Mouse (Mus musculus): Measurements from ENCODE around the gene Ssh3. TPM values are rescaled to one million over a fixed set of nuclear protein-coding genes. Genes with fewer than 3 reads are reported as not detected.

Ssh3 gene
- polyA plus RNA-seq, 1 experiment from 2014 or later = 9.1 TPM

DNA sequence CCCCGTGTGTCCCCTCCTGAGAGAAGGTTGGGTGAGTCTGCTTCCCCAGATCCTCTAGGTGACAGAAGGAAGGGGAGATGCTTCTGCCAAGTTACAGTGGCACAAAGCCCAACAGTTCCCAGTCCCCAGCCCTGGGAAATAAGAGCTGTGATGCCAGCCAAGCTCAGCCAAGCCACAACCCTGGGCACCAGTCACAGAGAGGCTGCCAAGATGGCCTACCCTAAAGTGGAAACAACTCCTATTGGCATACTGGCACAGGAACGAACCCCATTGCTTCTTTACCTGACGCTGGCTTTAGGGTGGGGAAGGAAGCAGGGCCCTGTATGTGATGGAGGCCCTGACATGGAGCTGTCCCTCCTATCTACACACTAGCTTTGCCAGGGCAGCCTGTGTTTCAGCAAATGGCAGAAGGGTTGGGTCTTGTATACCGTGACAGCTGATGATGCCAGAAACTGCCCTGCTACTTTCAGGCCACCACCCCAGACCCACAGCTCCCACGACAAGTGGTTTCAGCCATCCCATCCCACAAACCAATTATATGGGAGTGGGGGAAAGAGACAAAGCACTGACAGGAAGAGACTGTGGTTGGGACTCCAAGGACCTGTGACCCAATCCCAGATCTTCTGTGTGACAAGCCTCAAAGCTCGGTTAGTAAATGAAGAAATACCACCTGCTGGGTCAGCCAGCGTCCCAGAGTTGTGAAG, 34.1 kb upstream of the Ssh3 start:
- Histone ChIP-seq H3K4me3 (replicated peaks) (peak overlapping the region; percentile 15; the same call in 1 of the 2 replicates), H3K4me2 (peak overlapping the region; percentile 89)

DNA sequence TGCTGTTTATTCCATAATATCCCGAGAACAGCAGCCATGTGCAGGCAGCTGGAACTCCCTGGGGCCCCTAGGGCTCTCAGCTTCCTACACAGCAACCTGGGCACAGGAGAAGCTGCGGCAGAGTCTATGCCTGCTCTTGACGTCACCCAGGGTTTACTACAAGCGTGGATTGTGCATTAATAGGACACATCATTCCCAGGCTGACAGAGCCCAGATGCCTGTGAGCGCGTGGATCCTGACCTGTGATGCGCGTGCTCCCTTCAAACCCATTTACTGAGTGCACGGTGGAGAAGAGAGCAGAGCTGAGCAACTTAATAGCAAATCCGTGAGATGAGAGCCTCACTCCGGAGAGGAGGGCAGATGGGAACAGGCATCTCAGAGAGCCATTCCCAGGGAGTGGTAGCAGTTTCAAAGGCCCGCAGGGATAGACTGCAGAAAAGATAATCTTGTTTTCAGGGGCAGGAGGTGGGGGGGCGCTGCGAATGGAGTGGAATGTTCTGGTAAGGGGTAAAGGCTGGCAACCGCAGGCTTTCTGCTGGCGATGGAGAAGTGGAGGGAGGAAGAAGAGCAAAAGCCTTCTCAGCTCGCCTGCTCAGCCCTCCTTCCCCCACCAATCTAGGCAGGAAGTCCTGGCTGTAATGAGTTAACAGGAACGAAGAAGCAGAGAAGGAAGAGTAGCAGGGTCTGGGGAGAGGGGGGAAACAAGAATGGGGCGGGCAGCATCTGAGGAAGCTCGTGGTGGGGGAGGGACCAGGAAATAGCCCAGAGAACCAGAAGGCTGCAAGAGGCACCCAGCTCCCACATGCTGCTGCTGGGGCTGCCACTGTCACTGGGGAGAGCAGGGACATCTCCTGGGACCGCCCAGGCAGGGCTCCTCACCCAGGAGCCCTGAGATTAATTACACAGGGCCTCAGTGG, 33.0 kb upstream of the Ssh3 start:
- Histone ChIP-seq H3K27ac (peak overlapping the region; percentile 85), H3K4me1 (replicated peaks) (peaks cover 63% of the 10 kb centered on the region), H3K9me3 (no peaks in the 10 kb centered on the region), H3K36me3 (peaks cover 15% of the 10 kb centered on the region; the same call in 1 of the 2 replicates), H3K4me2 (peak overlapping the region; percentile 89), H3K9ac (replicated peaks) (peak overlapping the region; percentile 46), H3K27me3 (no peaks in the 10 kb centered on the region), H3K4me3 (replicated peaks) (peak overlapping the region; percentile 15; the same call in 1 of the 2 replicates)
- 21% methylated on average over 21 of the region's 21 CpGs for WGBS
- no peak; the same call in 1 of the 2 replicates for ATAC-seq (ENCODE audit: insufficient number of reproducible peaks, insufficient read depth, low FRiP score, low TSS enrichment, low read depth)

More for the DNA sequence above, 34.1 kb upstream of the Ssh3 start:
- no peaks in the 10 kb centered on the region for H3K9me3 ChIP-seq
- no peak for ATAC-seq (ENCODE audit: insufficient number of reproducible peaks, insufficient read depth, low FRiP score, low TSS enrichment, low read depth)
- peaks cover 8% of the 10 kb centered on the region; the same call in 1 of the 2 replicates for H3K36me3 ChIP-seq
- no peaks in the 10 kb centered on the region for H3K27me3 ChIP-seq
- H3K27ac ChIP-seq = peak overlapping the region; percentile 85
- 63% methylated on average over 7 of the region's 7 CpGs for WGBS
- peaks cover 63% of the 10 kb centered on the region for H3K4me1 ChIP-seq (replicated peaks)
- no peak overlapping the region; the same call in 1 of the 2 replicates for H3K9ac ChIP-seq (replicated peaks)

DNA sequence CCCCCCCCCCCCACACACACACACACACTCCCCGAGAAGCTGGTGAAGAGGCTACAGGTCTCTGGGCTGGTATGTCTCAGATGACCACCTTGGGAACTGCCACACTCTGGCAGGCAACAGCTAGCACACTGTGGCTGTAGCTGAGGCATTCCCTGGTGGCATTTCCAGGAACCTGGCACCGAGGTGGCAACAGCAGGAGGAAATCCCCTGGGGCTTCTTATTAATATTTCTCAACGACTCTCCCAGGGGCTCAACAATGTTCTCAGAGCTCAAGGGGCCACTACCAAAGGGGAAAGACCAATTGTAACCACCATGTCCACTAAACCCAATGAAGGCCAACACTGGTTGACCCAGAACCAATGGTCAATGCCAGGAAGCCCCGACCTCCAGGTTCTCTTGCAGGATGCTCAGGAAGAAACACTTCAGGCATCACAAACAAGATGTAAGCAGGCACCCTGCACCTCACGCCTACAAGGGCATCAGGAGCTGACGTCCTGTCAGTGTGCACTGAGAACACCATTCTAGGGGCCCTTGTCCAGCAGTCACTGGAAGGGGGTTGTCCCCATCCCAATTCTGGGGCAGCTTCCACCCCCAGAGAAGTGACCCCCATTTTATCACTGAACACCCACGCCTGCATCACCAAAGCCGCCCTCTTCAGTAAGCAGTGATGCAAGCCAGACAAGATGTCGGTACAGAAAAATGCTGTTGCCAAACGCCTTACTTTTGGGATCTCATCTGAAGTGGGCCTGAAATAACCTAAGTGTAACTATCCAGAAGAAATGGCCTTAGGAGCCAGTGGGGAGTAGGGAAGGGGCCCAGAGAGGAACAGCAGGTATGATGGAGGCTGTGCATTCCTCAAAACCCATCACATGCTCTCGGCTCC, 32.1 kb upstream of the Ssh3 start:
- H3K4me3 ChIP-seq (replicated peaks) = 0 out of 2 replicates have a peak overlapping the region, but pooled peaks have one; percentile 15

DNA sequence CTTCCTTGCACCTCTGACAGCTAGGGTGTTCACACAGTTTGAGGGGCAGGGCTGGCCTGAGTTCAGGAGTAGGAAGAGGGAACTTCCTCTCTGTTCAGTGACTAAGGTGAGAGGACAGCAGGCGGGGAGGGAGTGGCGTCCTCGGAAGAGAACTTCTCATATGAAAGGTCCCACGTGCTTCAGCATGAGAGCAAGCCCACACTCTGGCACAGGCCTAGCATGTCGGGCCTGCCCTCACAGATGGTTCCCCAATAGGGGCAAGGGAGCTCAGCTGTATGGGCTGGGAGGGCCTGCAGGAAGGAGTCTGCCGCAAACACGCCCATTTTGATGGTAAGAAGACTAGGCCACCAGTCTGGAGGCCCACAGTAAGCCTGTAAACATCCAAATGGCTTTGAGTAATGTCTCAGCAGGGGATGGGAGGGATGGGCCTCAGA, 31.3 kb upstream of the Ssh3 start:
- Histone ChIP-seq H3K36me3 (peaks cover 19% of the 10 kb centered on the region), H3K27ac (0 out of 2 replicates have a peak overlapping the region, but pooled peaks have one; percentile 9), H3K4me2 (no peak overlapping the region), H3K4me1 (replicated peaks) (peaks cover 62% of the 10 kb centered on the region), H3K9me3 (no peaks in the 10 kb centered on the region), H3K4me3 (replicated peaks) (no peak overlapping the region), H3K27me3 (no peaks in the 10 kb centered on the region), H3K9ac (replicated peaks) (no peak overlapping the region)
- ATAC-seq (ENCODE audit: insufficient number of reproducible peaks, insufficient read depth, low FRiP score, low TSS enrichment, low read depth) = no peak
- WGBS = 43% methylated on average over 7 of the region's 7 CpGs

More for the DNA sequence above, 32.1 kb upstream of the Ssh3 start:
- H3K9ac ChIP-seq (replicated peaks) = no peak overlapping the region; the same call in 1 of the 2 replicates
- H3K27ac ChIP-seq = peak overlapping the region; percentile 85
- H3K4me1 ChIP-seq (replicated peaks) = peaks cover 63% of the 10 kb centered on the region
- WGBS = 69% methylated on average over 11 of the region's 11 CpGs
- ATAC-seq (ENCODE audit: insufficient number of reproducible peaks, insufficient read depth, low FRiP score, low TSS enrichment, low read depth) = no peak
- no peaks in the 10 kb centered on the region for H3K27me3 ChIP-seq
- H3K4me2 ChIP-seq = peak overlapping the region; percentile 89
- H3K36me3 ChIP-seq = peaks cover 19% of the 10 kb centered on the region; the same call in 1 of the 2 replicates
- no peaks in the 10 kb centered on the region for H3K9me3 ChIP-seq

DNA sequence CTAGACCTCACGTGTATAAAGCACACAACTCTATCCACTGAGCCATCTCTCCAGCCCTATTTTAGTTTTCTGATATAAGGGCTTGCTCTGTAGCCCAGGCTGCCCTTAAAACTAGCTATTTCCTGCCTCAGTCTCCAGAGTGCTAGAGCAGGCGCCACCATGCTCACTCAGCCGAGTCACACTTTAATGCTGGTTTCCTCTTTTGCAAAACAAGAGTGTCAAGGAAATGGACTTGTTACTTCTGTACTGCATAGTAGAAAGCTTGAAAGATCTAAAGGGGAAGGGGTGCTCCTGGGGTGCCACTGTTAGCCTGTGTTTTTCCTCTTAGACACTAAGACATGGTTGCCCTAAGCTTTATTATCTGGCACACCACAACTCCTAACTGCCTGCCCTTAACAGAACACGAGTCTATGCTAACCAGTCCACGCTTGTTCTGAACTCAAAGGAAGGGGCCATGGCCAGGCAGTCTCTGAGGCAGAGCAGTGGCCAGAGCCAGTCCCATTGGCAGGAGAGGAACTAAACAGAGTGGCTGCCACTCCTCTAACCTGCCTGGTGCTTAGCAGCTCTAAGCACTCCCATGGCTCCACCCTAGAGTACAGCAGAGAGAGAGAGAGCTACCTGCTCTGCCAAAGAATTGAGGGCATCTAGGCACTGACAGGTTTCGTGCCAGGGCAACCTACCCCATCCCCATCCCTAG, 30.7 kb upstream of the Ssh3 start:
- no peak overlapping the region for H3K4me2 ChIP-seq
- H3K36me3 ChIP-seq = peaks cover 25% of the 10 kb centered on the region
- no peak overlapping the region for H3K9ac ChIP-seq (replicated peaks)
- no peaks in the 10 kb centered on the region for H3K27me3 ChIP-seq
- 0 out of 2 replicates have a peak overlapping the region, but pooled peaks have one; percentile 23 for H3K27ac ChIP-seq
- no peak for ATAC-seq (ENCODE audit: insufficient number of reproducible peaks, insufficient read depth, low FRiP score, low TSS enrichment, low read depth)
- peaks cover 57% of the 10 kb centered on the region for H3K4me1 ChIP-seq (replicated peaks)
- no peak overlapping the region for H3K4me3 ChIP-seq (replicated peaks)
- WGBS = 78% methylated on average over 6 of the region's 6 CpGs
- no peaks in the 10 kb centered on the region for H3K9me3 ChIP-seq

DNA sequence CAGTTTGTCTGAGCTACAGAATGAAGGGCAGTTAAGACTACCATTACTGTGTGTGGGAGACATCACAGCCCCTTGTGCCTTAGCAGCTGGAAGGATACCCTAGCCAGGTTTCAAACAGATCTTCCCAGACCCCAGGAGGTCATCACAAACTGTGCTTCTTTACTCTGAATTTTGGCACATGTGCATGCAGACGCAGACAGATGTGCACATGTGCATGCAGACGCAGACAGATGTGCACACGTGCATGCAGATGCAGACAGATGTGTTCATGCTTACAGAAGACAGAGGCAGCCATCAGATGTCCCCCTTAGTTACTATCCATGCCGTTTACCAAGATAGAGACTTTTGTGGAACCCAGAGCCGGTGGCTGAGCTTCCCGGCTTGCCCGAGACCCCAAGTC, 30.1 kb upstream of the Ssh3 start:
- Histone ChIP-seq H3K4me2 (no peak overlapping the region), H3K9ac (replicated peaks) (no peak overlapping the region), H3K4me3 (replicated peaks) (no peak overlapping the region), H3K9me3 (no peaks in the 10 kb centered on the region), H3K36me3 (peaks cover 30% of the 10 kb centered on the region), H3K27ac (0 out of 2 replicates have a peak overlapping the region, but pooled peaks have one; percentile 23), H3K27me3 (no peaks in the 10 kb centered on the region), H3K4me1 (replicated peaks) (peaks cover 56% of the 10 kb centered on the region)
- WGBS = 93% methylated on average over 7 of the region's 7 CpGs
- no peak for ATAC-seq (ENCODE audit: insufficient number of reproducible peaks, insufficient read depth, low FRiP score, low TSS enrichment, low read depth)

DNA sequence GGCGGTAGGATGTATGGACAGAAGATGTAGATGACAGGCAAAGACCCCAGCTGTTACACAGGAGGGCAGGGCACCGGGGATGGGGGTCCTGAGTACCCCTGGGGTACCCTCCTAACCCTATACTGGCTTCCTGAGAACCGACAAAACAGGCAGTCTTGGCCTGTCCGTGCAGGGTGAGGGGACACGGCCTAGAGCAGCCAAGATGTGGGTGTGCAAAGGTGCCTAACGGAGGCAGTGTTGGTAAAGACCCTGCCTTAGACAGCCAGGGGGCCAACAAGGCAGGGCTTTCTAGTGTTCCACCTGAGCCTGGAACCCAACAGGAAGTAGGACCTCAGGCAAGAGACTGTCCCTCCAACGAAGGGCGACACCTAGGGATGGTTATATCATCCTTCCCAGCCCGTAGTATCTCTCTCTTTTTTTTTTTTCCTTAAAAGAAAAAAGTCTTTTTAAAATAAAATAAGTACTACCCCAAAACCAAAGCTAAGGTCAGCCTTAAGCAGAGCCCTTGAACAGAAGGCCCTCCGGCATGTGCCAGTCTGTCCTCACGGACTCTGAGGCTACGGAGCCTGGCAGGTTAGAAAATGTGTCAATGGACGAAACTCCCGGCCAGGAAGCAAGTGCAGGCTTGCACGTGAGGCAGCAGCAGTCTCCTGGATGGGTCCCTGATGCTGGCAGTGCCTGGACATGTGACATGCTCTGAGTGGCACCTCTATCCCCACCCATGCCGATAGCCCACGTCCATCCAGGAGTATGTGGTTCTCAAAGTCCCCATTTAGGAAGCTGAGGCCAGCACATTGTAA, 29.5 kb upstream of the Ssh3 start:
- peaks cover 50% of the 10 kb centered on the region for H3K4me1 ChIP-seq (replicated peaks)
- H3K4me2 ChIP-seq = no peak overlapping the region
- WGBS = 88% methylated on average over 17 of the region's 17 CpGs

DNA sequence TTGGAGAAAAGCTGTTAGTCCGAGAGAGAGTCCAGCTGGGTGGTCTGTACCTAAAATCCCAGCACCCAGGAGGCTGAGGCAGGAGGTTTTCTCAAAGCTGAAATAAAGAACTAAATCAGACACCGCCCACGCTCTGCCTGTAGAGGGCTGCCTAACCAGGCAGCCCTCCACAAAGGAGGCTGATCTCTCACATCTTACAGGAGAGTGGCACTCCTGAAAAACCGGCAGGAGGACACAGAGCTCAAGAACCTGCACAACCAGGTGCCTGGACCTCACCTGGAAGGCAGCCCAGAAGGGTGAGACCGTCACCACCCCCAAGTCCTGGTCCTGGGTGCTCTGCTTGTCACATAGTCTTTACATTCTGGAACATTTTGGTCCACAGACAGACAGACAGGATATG, 28.9 kb upstream of the Ssh3 start:
- H3K27me3 ChIP-seq = no peaks in the 10 kb centered on the region
- no peak overlapping the region for H3K4me2 ChIP-seq
- H3K36me3 ChIP-seq = peaks cover 38% of the 10 kb centered on the region
- no peaks in the 10 kb centered on the region for H3K9me3 ChIP-seq
- peaks cover 43% of the 10 kb centered on the region for H3K4me1 ChIP-seq (replicated peaks)
- H3K27ac ChIP-seq = no peak overlapping the region
- H3K9ac ChIP-seq (replicated peaks) = no peak overlapping the region
- WGBS = 88% methylated on average over 5 of the region's 5 CpGs
- no peak for ATAC-seq (ENCODE audit: insufficient number of reproducible peaks, insufficient read depth, low FRiP score, low TSS enrichment, low read depth)
- no peak overlapping the region for H3K4me3 ChIP-seq (replicated peaks)

More for the DNA sequence above, 29.5 kb upstream of the Ssh3 start:
- H3K36me3 ChIP-seq = peaks cover 31% of the 10 kb centered on the region
- no peak for ATAC-seq (ENCODE audit: insufficient number of reproducible peaks, insufficient read depth, low FRiP score, low TSS enrichment, low read depth)
- H3K9ac ChIP-seq (replicated peaks) = no peak overlapping the region
- no peaks in the 10 kb centered on the region for H3K9me3 ChIP-seq
- no peaks in the 10 kb centered on the region for H3K27me3 ChIP-seq
- H3K4me3 ChIP-seq (replicated peaks) = no peak overlapping the region
- no peak overlapping the region for H3K27ac ChIP-seq

DNA sequence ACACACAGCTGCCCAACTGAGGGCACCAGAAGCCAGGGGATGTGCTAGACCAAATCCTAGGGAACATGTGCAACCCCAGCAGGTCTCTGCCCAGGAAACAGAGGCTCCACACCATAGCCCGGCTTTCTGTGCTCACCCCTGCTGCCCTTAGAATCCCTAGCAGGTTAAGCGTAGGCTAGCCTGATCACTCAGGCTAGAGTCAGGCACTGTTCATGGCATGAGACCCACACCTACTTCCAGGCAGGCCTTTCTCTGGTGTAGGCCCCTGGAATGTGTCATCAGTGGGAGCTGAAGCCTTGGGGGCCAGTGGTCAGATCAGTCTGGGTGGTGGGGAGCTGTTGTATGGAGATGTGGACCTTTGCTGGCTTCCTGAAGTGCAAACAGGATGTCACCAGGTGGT, 27.6 kb upstream of the Ssh3 start:
- no peak for ATAC-seq (ENCODE audit: insufficient number of reproducible peaks, insufficient read depth, low FRiP score, low TSS enrichment, low read depth)
- no peak overlapping the region for H3K4me3 ChIP-seq (replicated peaks)
- H3K36me3 ChIP-seq = peaks cover 50% of the 10 kb centered on the region

More for the DNA sequence above, 27.6 kb upstream of the Ssh3 start:
- H3K9me3 ChIP-seq = no peaks in the 10 kb centered on the region
- H3K4me1 ChIP-seq (replicated peaks) = peaks cover 31% of the 10 kb centered on the region
- no peak overlapping the region for H3K27ac ChIP-seq
- H3K4me2 ChIP-seq = no peak overlapping the region
- no peaks in the 10 kb centered on the region for H3K27me3 ChIP-seq
- 94% methylated on average over 2 of the region's 2 CpGs for WGBS
- no peak overlapping the region for H3K9ac ChIP-seq (replicated peaks)

Measured in limb, embryonic 12.5 days (tissue).